Mouse (Mus musculus) midbrain, embryonic 16.5 days (tissue): ENCODE measurements around the gene Fance. TPM values are rescaled to one million over a fixed set of nuclear protein-coding genes. Genes with fewer than 3 reads are reported as not detected.

Experiments
- ATAC-seq: fragments of 200-750 bp; cut with Nextera tagmentation; 2 replicates; pipeline ENCODE4 v1.8.0; 2017; ENCODE audit warnings: moderate TSS enrichment
- H3K27ac ChIP-seq: fragments of 300-500 bp; sonication (generic); 2 replicates; pipeline ENCODE4 v1.5.1; 2014; ENCODE audit warnings: mild to moderate bottlenecking, low read length, mixed read lengths
- H3K27me3 ChIP-seq: fragments of 300-500 bp; sonication (generic); 2 replicates; pipeline ENCODE4 v1.6.1; 2014; ENCODE audit warnings: low read depth, low read length, mixed read lengths; ENCODE audit not compliant: control insufficient read depth, insufficient read depth
- H3K36me3 ChIP-seq: fragments of 300-500 bp; sonication (generic); 2 replicates; pipeline ENCODE4 v1.6.1; 2014; ENCODE audit warnings: mild to moderate bottlenecking, low read length, moderate library complexity, mixed read lengths; ENCODE audit not compliant: control insufficient read depth, insufficient read depth
- H3K4me1 ChIP-seq: fragments of 300-500 bp; sonication (generic); 2 replicates; pipeline ENCODE4 v1.6.1; 2014; ENCODE audit warnings: mild to moderate bottlenecking, low read length, mixed read lengths; ENCODE audit not compliant: control insufficient read depth, insufficient read depth
- H3K4me2 ChIP-seq: fragments of 300-500 bp; sonication (generic); 2 replicates; pipeline ENCODE4 v1.6.1; 2014; ENCODE audit warnings: mild to moderate bottlenecking, low read length, mixed read lengths
- H3K4me3 ChIP-seq: fragments of 300-500 bp; sonication (generic); 2 replicates; pipeline ENCODE4 v1.5.1; 2014; ENCODE audit warnings: low read depth, mild to moderate bottlenecking, low read length, moderate library complexity, mixed read lengths
- H3K9ac ChIP-seq: fragments of 300-500 bp; sonication (generic); 2 replicates; pipeline ENCODE4 v1.6.1; 2014; ENCODE audit warnings: low read depth, low read length, mixed read lengths
- H3K9me3 ChIP-seq: fragments of 300-500 bp; sonication (generic); replicated peaks from 2 replicates; pipeline ENCODE4 v1.6.1; 2014; ENCODE audit warnings: mild to moderate bottlenecking, low read length, mixed read lengths; ENCODE audit not compliant: control insufficient read depth, poor library complexity, severe bottlenecking
- WGBS: fragments of 180-500 bp; shearing (Covaris S2); extraction: QIAGEN DNeasy Blood & Tissue Kit; methylation state at CpG from one replicate; pipeline ENCODE4 v1.1.7; 2014; 5-methylcytosine and 5-hydroxymethylcytosine counted together
- polyA plus RNA-seq: library from polyadenylated mRNA; unstranded; fragments of >200 nt; fragmentation: Nextera tagmentation; extraction: Ambion mirVana; gene quantifications from 2 replicates; pipeline ENCODE4 v1.2.1, GENCODE M21; 2015

Fance gene
- polyA plus RNA-seq, 1 experiment from 2014 or later: 26.3 TPM

- H3K4me3 ChIP-seq: no peak overlapping the region
- H3K9me3 ChIP-seq: no peaks in the 10 kb centered on the region
- no peak overlapping the region for H3K27ac ChIP-seq
- WGBS: 65% methylated on average over 8 of the region's 8 CpGs
- no peaks in the 10 kb centered on the region for H3K4me1 ChIP-seq
- no peaks in the 10 kb centered on the region for H3K36me3 ChIP-seq
- no peak for ATAC-seq
- H3K27me3 ChIP-seq: no peaks in the 10 kb centered on the region
- no peak overlapping the region for H3K9ac ChIP-seq
- no peak overlapping the region for H3K4me2 ChIP-seq
Observed at GRCm38 (mm10) chr17:28287578-28287977, 25.7 kb upstream of the Fance start.

GRCm38 (mm10) chr17:28287980-28288379 is 25.3 kb upstream of the Fance start:
- 61% methylated on average over 5 of the region's 5 CpGs for WGBS
- no peak for ATAC-seq
- H3K27ac ChIP-seq: no peak overlapping the region

GRCm38 (mm10) chr17:28290262-28290661 is 23.1 kb upstream of the Fance start:
- Histone ChIP-seq H3K4me3 (no peak overlapping the region), H3K9me3 (no peaks in the 10 kb centered on the region), H3K27me3 (no peaks in the 10 kb centered on the region), H3K9ac (no peak overlapping the region), H3K27ac (no peak overlapping the region), H3K36me3 (no peaks in the 10 kb centered on the region), H3K4me2 (no peak overlapping the region), H3K4me1 (no peaks in the 10 kb centered on the region)
- WGBS: 75% methylated on average over 3 of the region's 3 CpGs
- no peak for ATAC-seq

More at GRCm38 (mm10) chr17:28287980-28288379, 25.3 kb upstream of the Fance start:
- H3K4me3 ChIP-seq: no peak overlapping the region
- no peak overlapping the region for H3K4me2 ChIP-seq
- no peaks in the 10 kb centered on the region for H3K4me1 ChIP-seq
- H3K27me3 ChIP-seq: no peaks in the 10 kb centered on the region
- H3K9me3 ChIP-seq: no peaks in the 10 kb centered on the region
- no peaks in the 10 kb centered on the region for H3K36me3 ChIP-seq
- H3K9ac ChIP-seq: no peak overlapping the region

- no peak overlapping the region for H3K9ac ChIP-seq
- no peak overlapping the region for H3K4me3 ChIP-seq
- no peak for ATAC-seq
- no peaks in the 10 kb centered on the region for H3K27me3 ChIP-seq
- no peak overlapping the region for H3K4me2 ChIP-seq
- no peak overlapping the region for H3K27ac ChIP-seq
- H3K36me3 ChIP-seq: no peaks in the 10 kb centered on the region
- no peaks in the 10 kb centered on the region for H3K4me1 ChIP-seq
- 80% methylated on average over 11 of the region's 11 CpGs for WGBS
- no peaks in the 10 kb centered on the region for H3K9me3 ChIP-seq
Observed at GRCm38 (mm10) chr17:28290671-28291070, 22.6 kb upstream of the Fance start.

- H3K27ac ChIP-seq: no peak overlapping the region
- no peaks in the 10 kb centered on the region for H3K4me1 ChIP-seq
- WGBS: 87% methylated on average over 7 of the region's 7 CpGs
- H3K27me3 ChIP-seq: no peaks in the 10 kb centered on the region
- H3K4me3 ChIP-seq: no peak overlapping the region
- no peaks in the 10 kb centered on the region for H3K36me3 ChIP-seq
- H3K9me3 ChIP-seq: no peaks in the 10 kb centered on the region
- ATAC-seq: no peak
- no peak overlapping the region for H3K4me2 ChIP-seq
- no peak overlapping the region for H3K9ac ChIP-seq
Observed at GRCm38 (mm10) chr17:28291346-28291745, 22.0 kb upstream of the Fance start.

- Histone ChIP-seq H3K4me2 (no peak overlapping the region), H3K4me3 (no peak overlapping the region)
- 84% methylated on average over 4 of the region's 4 CpGs for WGBS
Observed at GRCm38 (mm10) chr17:28293716-28294115, 19.6 kb upstream of the Fance start.

GRCm38 (mm10) chr17:28294449-28295333 is 18.6 kb upstream of the Fance start:
- WGBS: 64% methylated on average over 17 of the region's 17 CpGs
- no peak overlapping the region for H3K27ac ChIP-seq
- no peak overlapping the region for H3K4me3 ChIP-seq
- no peaks in the 10 kb centered on the region for H3K4me1 ChIP-seq
- no peaks in the 10 kb centered on the region for H3K27me3 ChIP-seq
- H3K9ac ChIP-seq: no peak overlapping the region
- no peak for ATAC-seq
- H3K36me3 ChIP-seq: peaks cover 4% of the 10 kb centered on the region; the same call in 1 of the 2 replicates
- no peaks in the 10 kb centered on the region for H3K9me3 ChIP-seq
- no peak overlapping the region for H3K4me2 ChIP-seq

More at GRCm38 (mm10) chr17:28293716-28294115, 19.6 kb upstream of the Fance start:
- Histone ChIP-seq H3K9me3 (no peaks in the 10 kb centered on the region), H3K4me1 (no peaks in the 10 kb centered on the region), H3K27ac (no peak overlapping the region), H3K9ac (no peak overlapping the region), H3K36me3 (peaks cover 2% of the 10 kb centered on the region; the same call in 1 of the 2 replicates), H3K27me3 (no peaks in the 10 kb centered on the region)
- ATAC-seq: no peak

GRCm38 (mm10) chr17:28298888-28299287 is 14.4 kb upstream of the Fance start:
- Histone ChIP-seq H3K9ac (no peak overlapping the region), H3K27ac (no peak overlapping the region), H3K9me3 (no peaks in the 10 kb centered on the region), H3K27me3 (no peaks in the 10 kb centered on the region), H3K4me3 (no peak overlapping the region), H3K4me1 (no peaks in the 10 kb centered on the region), H3K4me2 (no peak overlapping the region), H3K36me3 (peaks cover 4% of the 10 kb centered on the region; the same call in 1 of the 2 replicates)
- ATAC-seq: no peak
- 95% methylated on average over 17 of the region's 17 CpGs for WGBS

- Histone ChIP-seq H3K27ac (no peak overlapping the region), H3K4me2 (no peak overlapping the region), H3K36me3 (peaks cover 4% of the 10 kb centered on the region; the same call in 1 of the 2 replicates), H3K4me3 (no peak overlapping the region), H3K27me3 (no peaks in the 10 kb centered on the region), H3K9me3 (no peaks in the 10 kb centered on the region), H3K9ac (no peak overlapping the region), H3K4me1 (no peaks in the 10 kb centered on the region)
- 50% methylated on average over 8 of the region's 11 CpGs for WGBS
- no peak for ATAC-seq
Observed at GRCm38 (mm10) chr17:28299669-28300320, 13.5 kb upstream of the Fance start.
